Mouse (Mus musculus): ENCODE measurements at regions not wholly inside any gene's neighbourhood (a gene's known extent, or its start where the extent isn't known, plus 50 kb on each side); places are given as distances from the start of the nearest gene placed in this dataset.

DNA sequence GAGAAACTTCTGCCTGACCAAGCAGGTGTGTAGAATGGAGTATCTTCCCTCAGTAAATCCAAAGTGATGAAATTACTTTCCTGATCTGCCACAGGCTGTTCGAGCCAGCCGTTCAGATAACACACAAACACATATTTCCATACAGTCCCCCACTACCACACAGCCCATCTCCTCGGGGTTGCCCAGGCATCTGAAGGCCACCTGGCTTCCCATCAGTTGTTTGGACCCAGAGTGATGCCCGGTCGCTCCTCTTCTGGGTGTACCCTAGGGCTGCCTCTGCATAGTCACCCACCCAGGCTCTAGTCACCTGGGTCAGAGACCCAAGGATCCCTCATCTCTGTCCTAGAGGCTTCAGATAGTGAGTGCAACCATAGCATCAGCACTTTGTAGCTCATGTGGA, 107.9 kb downstream of the CK137956 start:
- peaks cover 85% of the 10 kb centered on the region for H3K9me3 ChIP-seq (replicated peaks)
- H3K27me3 ChIP-seq (ENCODE audit: insufficient read depth, low read length) = no peaks in the 10 kb centered on the region
- no peaks in the 10 kb centered on the region for H3K36me3 ChIP-seq (replicated peaks)
- TF ChIP-seq GATA2 (IDR thresholded peaks at IDR 0.05; ENCODE audit: borderline replicate concordance, low read depth, low read length) = no peak
- no peak for TF ChIP-seq TAL1 (conservative IDR thresholded peaks at IDR 0.05; ENCODE audit: low read depth, low read length)
- no peak for TF ChIP-seq CTCF (IDR thresholded peaks at IDR 0.05; ENCODE audit: low read depth, low read length)
- DNase-seq (ENCODE audit: low spot score) = no peak
- no peak overlapping the region for H3K4me3 ChIP-seq (ENCODE audit: low read depth, low read length)
- H3K4me1 ChIP-seq (ENCODE audit: insufficient read depth, low read depth, low read length) = no peaks in the 10 kb centered on the region
- no peak for ATAC-seq (ENCODE audit: extremely low read depth, insufficient number of reproducible peaks, low FRiP score, poor library complexity, severe bottlenecking)

GRCm38 (mm10) chr4:127861319-127862117, 109.2 kb downstream of the CK137956 start:
- Histone ChIP-seq H3K9me3 (replicated peaks) (peaks cover 87% of the 10 kb centered on the region), H3K36me3 (replicated peaks) (no peaks in the 10 kb centered on the region), H3K4me3 (ENCODE audit: low read depth, low read length) (no peak overlapping the region), H3K27me3 (ENCODE audit: insufficient read depth, low read length) (no peaks in the 10 kb centered on the region), H3K4me1 (ENCODE audit: insufficient read depth, low read depth, low read length) (no peaks in the 10 kb centered on the region)
- no peak for ATAC-seq (ENCODE audit: extremely low read depth, insufficient number of reproducible peaks, low FRiP score, poor library complexity, severe bottlenecking)
- no peak for TF ChIP-seq GATA2 (IDR thresholded peaks at IDR 0.05; ENCODE audit: borderline replicate concordance, low read depth, low read length)
- no peak for DNase-seq (ENCODE audit: low spot score)

GRCm38 (mm10) chr4:127860271-127860670, 110.5 kb downstream of the CK137956 start:
- Histone ChIP-seq H3K36me3 (replicated peaks) (no peaks in the 10 kb centered on the region), H3K27me3 (ENCODE audit: insufficient read depth, low read length) (no peaks in the 10 kb centered on the region), H3K4me1 (ENCODE audit: insufficient read depth, low read depth, low read length) (no peaks in the 10 kb centered on the region), H3K9me3 (replicated peaks) (peaks cover 86% of the 10 kb centered on the region), H3K4me3 (ENCODE audit: low read depth, low read length) (no peak overlapping the region)
- ATAC-seq (ENCODE audit: extremely low read depth, insufficient number of reproducible peaks, low FRiP score, poor library complexity, severe bottlenecking) (no peak), DNase-seq (ENCODE audit: low spot score) (no peak)
- no peak for TF ChIP-seq TAL1 (conservative IDR thresholded peaks at IDR 0.05; ENCODE audit: low read depth, low read length)
- no peak for TF ChIP-seq POLR2AphosphoS5 (IDR thresholded peaks at IDR 0.05; ENCODE audit: insufficient replicate concordance, low read depth, low read length)

- H3K9me3 ChIP-seq (replicated peaks) = peaks cover 86% of the 10 kb centered on the region
- ATAC-seq (ENCODE audit: extremely low read depth, insufficient number of reproducible peaks, low FRiP score, poor library complexity, severe bottlenecking) = no peak
Measured at GRCm38 (mm10) chr4:127859505-127859904, 111.2 kb downstream of the CK137956 start.

GRCm38 (mm10) chr4:127858566-127858965, 112.2 kb downstream of the CK137956 start:
- DNase-seq (ENCODE audit: low spot score) = no peak
- no peak for TF ChIP-seq GATA1 (IDR thresholded peaks at IDR 0.05; ENCODE audit: borderline replicate concordance, low read length)
- no peak for TF ChIP-seq TAL1 (conservative IDR thresholded peaks at IDR 0.05; ENCODE audit: low read depth, low read length)
- no peak for TF ChIP-seq CTCF (IDR thresholded peaks at IDR 0.05; ENCODE audit: low read depth, low read length)
- TF ChIP-seq GATA2 (IDR thresholded peaks at IDR 0.05; ENCODE audit: borderline replicate concordance, low read depth, low read length) = no peak
- no peak for TF ChIP-seq POLR2AphosphoS5 (IDR thresholded peaks at IDR 0.05; ENCODE audit: insufficient replicate concordance, low read depth, low read length)
- no peak overlapping the region for H3K4me3 ChIP-seq (ENCODE audit: low read depth, low read length)
- no peaks in the 10 kb centered on the region for H3K27me3 ChIP-seq (ENCODE audit: insufficient read depth, low read length)
- peaks cover 92% of the 10 kb centered on the region for H3K9me3 ChIP-seq (replicated peaks)
- no peaks in the 10 kb centered on the region for H3K36me3 ChIP-seq (replicated peaks)
- no peaks in the 10 kb centered on the region for H3K4me1 ChIP-seq (ENCODE audit: insufficient read depth, low read depth, low read length)
- no peak for ATAC-seq (ENCODE audit: extremely low read depth, insufficient number of reproducible peaks, low FRiP score, poor library complexity, severe bottlenecking)

More at GRCm38 (mm10) chr4:127859505-127859904, 111.2 kb downstream of the CK137956 start:
- no peak for TF ChIP-seq CTCF (IDR thresholded peaks at IDR 0.05; ENCODE audit: low read depth, low read length)
- no peak for TF ChIP-seq GATA2 (IDR thresholded peaks at IDR 0.05; ENCODE audit: borderline replicate concordance, low read depth, low read length)
- no peak for TF ChIP-seq GATA1 (IDR thresholded peaks at IDR 0.05; ENCODE audit: borderline replicate concordance, low read length)
- TF ChIP-seq POLR2AphosphoS5 (IDR thresholded peaks at IDR 0.05; ENCODE audit: insufficient replicate concordance, low read depth, low read length) = no peak
- no peak for TF ChIP-seq TAL1 (conservative IDR thresholded peaks at IDR 0.05; ENCODE audit: low read depth, low read length)
- Histone ChIP-seq H3K36me3 (replicated peaks) (no peaks in the 10 kb centered on the region), H3K4me1 (ENCODE audit: insufficient read depth, low read depth, low read length) (no peaks in the 10 kb centered on the region), H3K27me3 (ENCODE audit: insufficient read depth, low read length) (no peaks in the 10 kb centered on the region), H3K4me3 (ENCODE audit: low read depth, low read length) (no peak overlapping the region)
- no peak for DNase-seq (ENCODE audit: low spot score)

DNA sequence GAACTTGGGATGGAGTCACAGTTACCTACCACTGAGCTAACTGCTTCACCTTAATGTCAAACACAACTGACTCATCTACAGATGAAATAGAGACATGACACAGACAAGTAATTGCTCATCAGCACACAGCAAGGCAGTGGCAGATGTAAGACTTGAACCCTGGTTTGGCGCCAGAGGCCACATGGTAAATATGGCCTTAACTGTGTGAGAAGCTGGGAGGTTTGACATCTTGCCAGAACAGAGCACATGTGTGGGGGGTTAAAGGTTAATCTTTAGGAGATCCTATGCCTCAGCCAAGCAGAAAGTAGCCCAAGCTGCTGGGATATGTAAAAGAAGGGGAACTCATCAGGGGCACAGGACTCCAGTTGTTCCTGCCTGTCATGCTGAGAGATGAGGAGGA, 114.9 kb downstream of the CK137956 start:
- no peak for ATAC-seq (ENCODE audit: extremely low read depth, insufficient number of reproducible peaks, low FRiP score, poor library complexity, severe bottlenecking)
- Histone ChIP-seq H3K9me3 (replicated peaks) (peaks cover 82% of the 10 kb centered on the region), H3K4me3 (ENCODE audit: low read depth, low read length) (no peak overlapping the region), H3K36me3 (replicated peaks) (no peaks in the 10 kb centered on the region), H3K27me3 (ENCODE audit: insufficient read depth, low read length) (no peaks in the 10 kb centered on the region), H3K4me1 (ENCODE audit: insufficient read depth, low read depth, low read length) (no peaks in the 10 kb centered on the region)
- no peak for TF ChIP-seq CTCF (IDR thresholded peaks at IDR 0.05; ENCODE audit: low read depth, low read length)
- TF ChIP-seq TAL1 (conservative IDR thresholded peaks at IDR 0.05; ENCODE audit: low read depth, low read length) = no peak
- no peak for TF ChIP-seq POLR2AphosphoS5 (IDR thresholded peaks at IDR 0.05; ENCODE audit: insufficient replicate concordance, low read depth, low read length)
- DNase-seq (ENCODE audit: low spot score) = no peak

Measured in G1E (cell line).